Mouse (Mus musculus): ENCODE results near the gene Pla2g5.

- TF ChIP-seq CTCF (IDR thresholded peaks at IDR 0.05; ENCODE audit: low read depth, low read length) = no peak
- TF ChIP-seq POLR2A (IDR thresholded peaks at IDR 0.05; ENCODE audit: extremely low read depth, insufficient read depth, low read length) = no peak
Measured at GRCm38 (mm10) chr4:138879808-138880207, 16.5 kb upstream of the Pla2g5 start.

Measured in liver, adult 2 months (tissue).